Mouse (Mus musculus) heart, adult 10 weeks (tissue): Measurements from ENCODE around the gene Adprh. TPM values are rescaled to one million over a fixed set of nuclear protein-coding genes. Genes with fewer than 3 reads are reported as not detected.

ENCODE experiments used
- polyA plus RNA-seq: library from polyadenylated mRNA; stranded (reverse); fragments of 350-450 nt; fragmentation: Illumina TruSeq; extraction: RNeasy Lipid Tissue Mini Kit (QIAGEN cat#74804); gene quantifications from one replicate; pipeline ENCODE4 v1.2.3, GENCODE M21; 2014; ENCODE audit warnings: low read depth, low replicate concordance

Gene Adprh
- 22.7 TPM for polyA plus RNA-seq

DNA sequence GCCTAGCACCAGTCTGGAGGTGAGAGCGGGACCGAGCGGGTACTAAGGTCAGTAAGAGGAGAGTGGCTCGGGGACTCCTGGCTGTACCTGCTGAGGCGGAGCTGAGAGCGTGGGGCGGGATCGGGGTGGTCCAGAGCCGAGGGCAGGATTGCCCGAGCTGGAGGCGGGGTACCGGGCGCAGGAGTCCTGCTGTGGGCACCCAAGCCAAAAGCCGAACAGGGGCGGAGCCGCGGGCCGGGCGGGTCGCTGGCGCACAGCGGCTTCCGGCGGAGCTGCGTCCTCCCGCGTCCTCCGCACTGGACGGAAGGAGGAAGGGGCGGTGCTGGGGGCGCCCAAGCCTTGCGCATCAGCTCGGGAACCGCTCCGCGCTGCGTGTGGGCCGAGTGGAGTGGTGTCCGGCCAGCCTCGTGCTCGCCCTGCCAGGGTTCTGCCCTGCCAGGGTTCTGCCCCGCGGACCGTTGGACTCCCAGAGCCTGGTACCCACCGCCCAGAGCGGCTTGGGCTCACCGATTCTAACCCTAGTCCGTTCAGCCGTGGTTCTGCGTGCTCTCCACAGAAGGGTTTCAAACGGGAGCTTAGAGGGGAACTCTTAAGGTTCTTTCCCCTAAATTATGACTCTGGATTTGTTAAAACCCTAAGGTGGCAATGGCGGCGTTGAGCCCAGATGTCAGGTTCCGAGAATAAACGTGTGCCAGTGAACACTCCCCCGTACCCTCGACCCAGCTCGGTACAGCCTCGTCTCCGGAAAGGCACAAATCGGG lies at the start of gene Adprh:
TSS of gene Adprh (minus strand) at position 262 of the 761 bp plus-strand sequence.

DNA sequence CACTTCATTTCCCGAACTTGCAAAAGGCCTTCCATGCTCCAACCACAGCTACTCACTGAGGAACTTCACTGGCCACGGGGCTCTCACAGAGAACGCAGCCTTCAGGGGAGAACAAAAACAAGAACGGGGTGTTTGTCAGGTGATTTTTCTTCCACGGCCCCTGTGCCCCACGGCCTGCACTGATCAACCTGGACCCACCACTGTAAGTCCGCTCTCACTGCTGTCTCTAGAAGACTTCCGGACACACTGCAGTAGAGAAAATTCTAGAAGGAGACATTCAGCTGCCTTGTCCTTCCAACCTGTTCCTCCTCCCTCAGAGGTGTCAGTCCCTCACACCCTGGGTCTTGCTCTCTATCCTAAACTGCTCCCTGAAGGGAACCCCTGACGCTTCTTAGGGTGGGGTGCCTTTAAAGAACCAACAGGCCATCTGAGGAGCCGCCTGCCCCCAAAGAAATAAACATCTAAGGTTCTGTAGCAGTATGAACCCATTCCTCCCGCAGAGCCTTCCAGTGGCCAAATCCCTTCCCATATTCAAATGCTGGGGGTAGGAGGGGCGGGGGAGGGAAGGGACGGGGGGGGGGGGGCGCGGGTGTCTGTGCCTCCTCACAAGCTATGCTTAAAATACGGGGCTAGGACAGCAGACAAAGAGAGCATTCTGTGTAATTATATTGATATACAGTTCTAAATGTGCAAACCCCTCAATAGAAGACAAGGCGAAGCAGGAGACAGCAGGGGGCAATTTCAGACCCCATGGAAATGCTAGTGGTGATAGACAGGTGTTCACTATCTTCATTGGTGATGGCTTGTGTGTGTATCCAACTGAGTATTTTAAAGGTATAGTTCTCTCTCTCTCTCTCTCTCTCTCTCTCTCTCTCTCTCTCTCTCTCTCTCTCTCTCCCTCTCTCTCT lies 3.3 kb upstream of the Adprh start, which contains the start of gene Cd80:
TSS of gene Cd80 (plus strand) at position 51 of the 908 bp plus-strand sequence.

DNA sequence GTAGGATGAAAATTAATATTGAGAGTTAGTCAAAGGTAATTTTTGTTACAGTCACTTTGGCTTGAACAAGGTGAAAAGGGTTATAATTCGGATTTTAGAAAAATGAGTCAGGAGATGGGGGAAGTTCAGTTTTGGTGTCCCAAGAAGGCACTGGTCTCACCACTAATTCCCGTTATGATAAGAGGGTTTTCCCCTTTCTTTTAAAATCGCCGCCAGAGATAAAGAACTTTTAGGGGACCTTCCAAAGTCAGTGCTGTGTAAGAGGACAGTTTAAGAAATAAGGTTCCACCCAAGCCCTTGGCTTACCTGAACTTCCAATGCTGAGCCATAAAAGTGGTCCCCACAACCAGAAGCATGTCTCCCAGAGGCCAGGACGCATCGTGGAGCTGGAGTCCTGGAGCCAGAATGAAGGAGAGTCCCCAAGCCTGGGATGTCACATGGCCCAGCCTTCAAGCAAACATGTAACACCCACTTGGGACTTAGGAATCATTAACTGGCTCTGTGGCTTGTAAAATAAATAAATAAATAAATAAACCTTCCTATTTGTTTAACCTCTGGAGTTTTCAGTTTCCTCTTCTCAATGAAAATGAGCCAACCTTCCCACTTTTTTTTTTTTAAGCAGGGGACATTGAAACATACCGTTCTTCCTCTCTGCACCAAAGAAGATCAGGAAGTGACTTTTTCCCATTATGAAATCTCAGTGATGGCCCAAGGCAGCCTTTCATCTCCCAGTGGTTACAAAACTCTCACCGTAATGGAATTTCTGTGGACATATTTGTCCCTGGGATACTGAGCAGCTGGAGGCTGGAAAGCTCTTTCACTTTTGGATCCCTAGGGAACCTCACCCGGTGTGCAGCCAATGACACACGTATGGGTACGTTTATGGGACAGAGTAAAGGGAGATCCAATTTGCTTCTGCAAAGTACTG lies 19.7 kb downstream of the Adprh start, which contains the start of gene Pla1a:
TSS of gene Pla1a (minus strand) at position 648 of the 928 bp plus-strand sequence.

Other genes starting within 250 kb of the Adprh start
- gene Nr1i2, start 157.9 kb downstream of the Adprh start, polyA plus RNA-seq = not detected
- not detected for gene Maats1, start 110.6 kb downstream of the Adprh start, polyA plus RNA-seq
- 607 TPM for gene Cox17, start 105.7 kb downstream of the Adprh start, polyA plus RNA-seq
- not detected for gene Gm21987, start 105.7 kb downstream of the Adprh start, polyA plus RNA-seq
- 511 TPM for gene Popdc2, start 90.5 kb downstream of the Adprh start, polyA plus RNA-seq
- 11.5 TPM for gene Pla1a, start 19.6 kb downstream of the Adprh start, polyA plus RNA-seq
- gene Cd80, start 2.9 kb upstream of the Adprh start, polyA plus RNA-seq = 1.3 TPM
- gene Timmdc1, start 70.0 kb upstream of the Adprh start, polyA plus RNA-seq = 45.8 TPM
- gene Poglut1, start 97.6 kb upstream of the Adprh start, polyA plus RNA-seq = 15.3 TPM
- gene Tmem39a, start 106.0 kb upstream of the Adprh start, polyA plus RNA-seq = 24.6 TPM